Mouse (Mus musculus) liver, embryonic 14.5 days (tissue): Measurements from ENCODE around the gene Nsf.

ENCODE experiments used
- CTCF ChIP-seq: IDR thresholded peaks from 2 replicates; pipeline ENCODE4 v1.5.1; 2016; ENCODE audit warnings: antibody characterized with exemption, low read depth, control low read depth
- EP300 ChIP-seq: IDR thresholded peaks from 2 replicates; pipeline ENCODE4 v1.6.1; 2016; ENCODE audit warnings: antibody characterized with exemption, low read depth

- TF ChIP-seq CTCF (no peak), EP300 (no peak)
Observed at GRCm38 (mm10) chr11:103862951-103863350, 90.9 kb downstream of the Nsf start.
